Comparison of ENCODE assay signal across 8 mouse cellular contexts in the genomic region with DNA sequence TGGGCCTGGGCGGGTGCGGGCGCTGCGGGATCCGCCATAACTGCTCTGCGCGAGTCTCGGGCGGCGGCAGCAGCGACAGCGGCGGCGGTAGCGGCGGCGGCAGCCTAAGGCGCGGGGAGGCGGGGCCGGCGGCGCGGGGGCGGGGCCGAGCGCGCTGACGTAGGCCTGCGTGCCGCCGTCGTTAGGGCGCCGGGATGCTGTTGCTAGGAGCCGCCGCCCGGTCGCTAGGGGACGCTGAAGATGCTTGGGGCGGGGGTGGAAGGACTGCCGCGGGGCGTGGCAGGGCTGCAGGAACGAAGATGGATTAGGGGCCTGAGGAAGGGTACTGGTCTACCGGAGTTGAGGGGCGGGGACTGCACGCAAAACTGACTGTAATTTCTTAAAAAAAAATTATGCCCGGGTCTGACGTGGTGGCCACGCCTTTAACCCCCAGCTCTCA. TPM values are rescaled to one million over a fixed set of nuclear protein-coding genes. Genes with fewer than 3 reads are reported as not detected.
DNase-seq lines count a peak whose midpoint lies in the region; ATAC-seq and TF ChIP-seq lines count a peak whose summit lies in the region.

TSS of gene Ube2o (minus strand) at position 72 of the 439 bp plus-strand sequence.

- H3K9ac ChIP-seq in ES-Bruce4 (ENCODE audit: low read depth, poor library complexity, severe bottlenecking): peak within 1 kb of the TSS; percentile 91
- peak within 1 kb of the TSS; percentile 93 for H3K9ac ChIP-seq in forebrain, embryonic 12.5 days
- peak within 1 kb of the TSS; percentile 91 for H3K9ac ChIP-seq in heart, embryonic 16.5 days (ENCODE audit: low read length)
- peak within 1 kb of the TSS; percentile 96 for H3K9ac ChIP-seq in liver, embryonic 14.5 days (replicated peaks)
- peak within 1 kb of the TSS; percentile 96 for H3K9ac ChIP-seq in neural tube, embryonic 13.5 days

- no peak for TF ChIP-seq EP300 in ES-Bruce4 (IDR thresholded peaks at IDR 0.05; ENCODE audit: insufficient read depth, low read depth, low read length)
- TF ChIP-seq EP300 in liver, embryonic 14.5 days (IDR thresholded peaks at IDR 0.05; ENCODE audit: low read depth): no peak

- TF ChIP-seq POLR2A in ES-Bruce4 (IDR thresholded peaks at IDR 0.05; ENCODE audit: insufficient read depth, low read length): no peak

- H3K9me3 ChIP-seq in ES-Bruce4 (replicated peaks; ENCODE audit: control insufficient read depth, insufficient read depth, low read length, poor library complexity, severe bottlenecking): no peaks in the 10 kb centered on the region
- H3K9me3 ChIP-seq in forebrain, embryonic 12.5 days: no peaks in the 10 kb centered on the region
- H3K9me3 ChIP-seq in heart, embryonic 16.5 days (replicated peaks; ENCODE audit: control insufficient read depth, low read length): no peaks in the 10 kb centered on the region
- H3K9me3 ChIP-seq in liver, embryonic 14.5 days (ENCODE audit: control insufficient read depth, low read length): no peaks in the 10 kb centered on the region
- H3K9me3 ChIP-seq in neural tube, embryonic 13.5 days: no peaks in the 10 kb centered on the region

- H3K4me1 ChIP-seq in ES-Bruce4 (ENCODE audit: control insufficient read depth, insufficient read depth, low read length): peaks cover 3% of the 10 kb centered on the region
- H3K4me1 ChIP-seq in forebrain, embryonic 12.5 days: peaks cover 33% of the 10 kb centered on the region
- peaks cover 14% of the 10 kb centered on the region; the same call in 1 of the 2 replicates for H3K4me1 ChIP-seq in heart, embryonic 16.5 days (ENCODE audit: control insufficient read depth, insufficient read depth, low read length)
- H3K4me1 ChIP-seq in liver, embryonic 14.5 days (replicated peaks; ENCODE audit: control insufficient read depth in 2 of 2, insufficient read depth in 2 of 2, low read length in 1 of 2): peaks cover 20 to 24% of the 10 kb centered on the region in 2 experiments
- H3K4me1 ChIP-seq in neural tube, embryonic 13.5 days (replicated peaks): peaks cover 40% of the 10 kb centered on the region

- peak; percentile 31 for TF ChIP-seq CTCF in ES-Bruce4 (IDR thresholded peaks at IDR 0.05; ENCODE audit: low read depth, low read length)
- peak; percentile 68 for TF ChIP-seq CTCF in liver, embryonic 14.5 days (IDR thresholded peaks at IDR 0.05; ENCODE audit: low read depth)

- peak within 1 kb of the TSS; percentile 82 for H3K4me2 ChIP-seq in forebrain, embryonic 12.5 days
- H3K4me2 ChIP-seq in heart, embryonic 16.5 days (ENCODE audit: low read depth, low read length): peak within 1 kb of the TSS; percentile 75
- H3K4me2 ChIP-seq in liver, embryonic 14.5 days (ENCODE audit: low read depth): peak within 1 kb of the TSS; percentile 81
- peak within 1 kb of the TSS; percentile 81 for H3K4me2 ChIP-seq in neural tube, embryonic 13.5 days

- DNase-seq in c-Kit-positive CD71-positive TER-119-negative erythroid progenitor cells, embryonic 14.5 days (ENCODE audit: low read depth): peak; percentile 59
- peak; percentile 85 to 94 for DNase-seq in kidney, postnatal 36 days
- peak; percentile 76 for DNase-seq in liver, embryonic 14.5 days (ENCODE audit: low read depth in 3 of 3, low spot score in 3 of 3)
- peak; percentile 65 for DNase-seq in telencephalon, adult 2 months (ENCODE audit: low read depth, low spot score)

- H3K4me3 ChIP-seq in ES-Bruce4 (ENCODE audit: low read depth, low read length): peak within 1 kb of the TSS; percentile 99
- peak within 1 kb of the TSS; percentile 95 for H3K4me3 ChIP-seq in forebrain, embryonic 12.5 days (replicated peaks)
- peak within 1 kb of the TSS; percentile 75 for H3K4me3 ChIP-seq in heart, embryonic 16.5 days (ENCODE audit: low read length)
- peak within 1 kb of the TSS; percentile 94 to 97 for H3K4me3 ChIP-seq in liver, embryonic 14.5 days (ENCODE audit: insufficient read depth in 1 of 2, low read depth in 2 of 2, low read length in 2 of 2)
- peak within 1 kb of the TSS; percentile 78 for H3K4me3 ChIP-seq in neural tube, embryonic 13.5 days

- no peak within 1 kb of the TSS for H3K27ac ChIP-seq in ES-Bruce4 (ENCODE audit: insufficient read depth, low read length)
- H3K27ac ChIP-seq in forebrain, embryonic 12.5 days: peak within 1 kb of the TSS; percentile 91
- peak within 1 kb of the TSS; percentile 43 for H3K27ac ChIP-seq in heart, embryonic 16.5 days (ENCODE audit: low read length)
- peak within 1 kb of the TSS; percentile 94 for H3K27ac ChIP-seq in liver, embryonic 14.5 days
- H3K27ac ChIP-seq in neural tube, embryonic 13.5 days (replicated peaks): peak within 1 kb of the TSS; percentile 96

- no peaks in the 10 kb centered on the region for H3K36me3 ChIP-seq in ES-Bruce4 (ENCODE audit: control insufficient read depth, insufficient read depth, low read length, poor library complexity, severe bottlenecking)
- no peaks in the 10 kb centered on the region for H3K36me3 ChIP-seq in forebrain, embryonic 12.5 days (replicated peaks)
- no peaks in the 10 kb centered on the region for H3K36me3 ChIP-seq in heart, embryonic 16.5 days (ENCODE audit: control insufficient read depth, insufficient read depth)
- H3K36me3 ChIP-seq in liver, embryonic 14.5 days (replicated peaks; ENCODE audit: control insufficient read depth, insufficient read depth, low read depth): peaks cover 13% of the 10 kb centered on the region
- H3K36me3 ChIP-seq in neural tube, embryonic 13.5 days: no peaks in the 10 kb centered on the region

- no peaks in the 10 kb centered on the region for H3K27me3 ChIP-seq in ES-Bruce4 (ENCODE audit: control insufficient read depth, insufficient read depth, low read length, poor library complexity, severe bottlenecking)
- 0 out of 2 replicates have a peak, but pooled peaks cover 4% of the 10 kb centered on the region for H3K27me3 ChIP-seq in forebrain, embryonic 12.5 days
- H3K27me3 ChIP-seq in heart, embryonic 16.5 days (ENCODE audit: control insufficient read depth, insufficient read depth, low read length): no peaks in the 10 kb centered on the region
- no peaks in the 10 kb centered on the region for H3K27me3 ChIP-seq in liver, embryonic 14.5 days (ENCODE audit: control insufficient read depth, insufficient read depth, low read length)
- H3K27me3 ChIP-seq in neural tube, embryonic 13.5 days: no peaks in the 10 kb centered on the region

- peak; percentile 91 for ATAC-seq in forebrain, embryonic 12.5 days (ENCODE audit: low FRiP score)
- ATAC-seq in heart, embryonic 16.5 days (replicated peaks; ENCODE audit: extremely low read depth, insufficient read depth, low FRiP score): peak; percentile 90
- ATAC-seq in liver, embryonic 14.5 days (ENCODE audit: insufficient read depth): peak; percentile 80
- peak; percentile 82 for ATAC-seq in neural tube, embryonic 13.5 days (ENCODE audit: low read depth)

- under 1% methylated on average over 48 of the region's 51 CpGs for WGBS in forebrain, embryonic 12.5 days
- WGBS in heart, embryonic 16.5 days: 2% methylated on average over 51 of the region's 51 CpGs
- 1% methylated on average over 48 of the region's 51 CpGs for WGBS in liver, embryonic 14.5 days (ENCODE audit: insufficient replicate concordance)
- WGBS in neural tube, embryonic 13.5 days: under 1% methylated on average over 49 of the region's 51 CpGs

RNA-seq across cellular contexts. Expression of gene Ube2o, which starts in this region (rescaled TPM):
- 36.1 and 43.6 TPM in 2 replicates for polyA plus RNA-seq in ES-Bruce4 (2011; ENCODE audit: insufficient read depth, insufficient read length, low read depth, missing spikeins)
- 12.5 and 17.3 TPM in 2 replicates for polyA plus RNA-seq in forebrain, embryonic 12.5 days (2016; fragmentation: Nextera tagmentation; extraction: Ambion mirVana)
- polyA plus RNA-seq in heart, embryonic 16.5 days (2015; fragmentation: Nextera tagmentation; extraction: Ambion mirVana): 5.5 and 6.9 TPM in 2 replicates
- 33.8 and 34.0 TPM in 2 replicates for polyA plus RNA-seq in liver, embryonic 14.5 days (2012; rRNA removed)
- polyA plus RNA-seq in liver, embryonic 14.5 days (2014; fragmentation: Nextera tagmentation; extraction: Ambion mirVana): 25.9 and 32.3 TPM in 2 replicates
- 20.1 and 24.6 TPM in 2 replicates for polyA plus RNA-seq in neural tube, embryonic 13.5 days (2015; fragmentation: Nextera tagmentation; extraction: Ambion mirVana)
